Mouse (Mus musculus) liver, postnatal 0 days (tissue): ENCODE results near the gene Dmrtc2.

Experiments used
- CTCF ChIP-seq: sonication (generic); IDR thresholded peaks from 2 replicates; pipeline ENCODE4 v1.5.1; 2016; ENCODE audit warnings: antibody characterized with exemption, low read depth
- EP300 ChIP-seq: IDR thresholded peaks from 2 replicates; pipeline ENCODE4 v1.6.1; 2016; ENCODE audit warnings: antibody characterized with exemption, low read depth, mild to moderate bottlenecking

GRCm38 (mm10) chr7:24862853-24863252, 7.0 kb upstream of the Dmrtc2 start:
- TF ChIP-seq CTCF (no peak), EP300 (no peak)
